Mouse (Mus musculus): ENCODE data around the gene Smyd3. TPM values are rescaled to one million over a fixed set of nuclear protein-coding genes. Genes with fewer than 3 reads are reported as not detected.

The Smyd3 gene
- polyA plus RNA-seq, 1 experiment = 3.0 TPM

DNA sequence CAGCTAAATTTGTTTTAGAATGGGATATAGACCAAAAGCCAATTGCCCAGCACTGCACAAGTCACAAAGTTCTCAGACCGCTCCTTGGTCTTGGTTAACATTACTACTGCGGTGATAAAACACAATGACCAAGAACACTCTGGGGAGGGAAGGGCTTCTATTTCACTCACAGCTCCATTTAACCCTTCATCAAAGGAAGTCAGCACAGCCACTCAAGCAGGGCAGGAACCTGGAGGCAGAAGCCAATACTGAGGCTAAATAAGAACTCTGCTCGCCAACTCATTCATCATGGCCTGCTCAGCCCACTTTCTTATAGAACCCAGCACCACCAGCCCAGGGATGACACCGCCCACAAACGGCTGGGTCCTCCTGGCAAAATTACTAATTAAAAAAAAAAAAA is 29.3 kb downstream of the Smyd3 start:
- Histone ChIP-seq H3K27ac (replicated peaks; ENCODE audit: low read depth, low read length) (no peak overlapping the region), H3K4me1 (ENCODE audit: control insufficient read depth, insufficient read depth, insufficient read length, low read length) (peaks cover 7% of the 10 kb centered on the region; the same call in 1 of the 2 replicates), H3K4me3 (ENCODE audit: insufficient read depth, low read depth, low read length) (no peak overlapping the region)

GRCm38 (mm10) chr1:179487990-179488389 is 29.9 kb downstream of the Smyd3 start:
- no peak overlapping the region for H3K27ac ChIP-seq (replicated peaks; ENCODE audit: low read depth, low read length)

GRCm38 (mm10) chr1:179487238-179487637 is 30.6 kb downstream of the Smyd3 start:
- Histone ChIP-seq H3K4me1 (ENCODE audit: control insufficient read depth, insufficient read depth, insufficient read length, low read length) (peaks cover 7% of the 10 kb centered on the region; the same call in 1 of the 2 replicates), H3K4me3 (ENCODE audit: insufficient read depth, low read depth, low read length) (no peak overlapping the region), H3K27ac (replicated peaks; ENCODE audit: low read depth, low read length) (no peak overlapping the region)

More at GRCm38 (mm10) chr1:179487990-179488389, 29.9 kb downstream of the Smyd3 start:
- no peak overlapping the region for H3K4me3 ChIP-seq (ENCODE audit: insufficient read depth, low read depth, low read length)
- peaks cover 7% of the 10 kb centered on the region; the same call in 1 of the 2 replicates for H3K4me1 ChIP-seq (ENCODE audit: control insufficient read depth, insufficient read depth, insufficient read length, low read length)

DNA sequence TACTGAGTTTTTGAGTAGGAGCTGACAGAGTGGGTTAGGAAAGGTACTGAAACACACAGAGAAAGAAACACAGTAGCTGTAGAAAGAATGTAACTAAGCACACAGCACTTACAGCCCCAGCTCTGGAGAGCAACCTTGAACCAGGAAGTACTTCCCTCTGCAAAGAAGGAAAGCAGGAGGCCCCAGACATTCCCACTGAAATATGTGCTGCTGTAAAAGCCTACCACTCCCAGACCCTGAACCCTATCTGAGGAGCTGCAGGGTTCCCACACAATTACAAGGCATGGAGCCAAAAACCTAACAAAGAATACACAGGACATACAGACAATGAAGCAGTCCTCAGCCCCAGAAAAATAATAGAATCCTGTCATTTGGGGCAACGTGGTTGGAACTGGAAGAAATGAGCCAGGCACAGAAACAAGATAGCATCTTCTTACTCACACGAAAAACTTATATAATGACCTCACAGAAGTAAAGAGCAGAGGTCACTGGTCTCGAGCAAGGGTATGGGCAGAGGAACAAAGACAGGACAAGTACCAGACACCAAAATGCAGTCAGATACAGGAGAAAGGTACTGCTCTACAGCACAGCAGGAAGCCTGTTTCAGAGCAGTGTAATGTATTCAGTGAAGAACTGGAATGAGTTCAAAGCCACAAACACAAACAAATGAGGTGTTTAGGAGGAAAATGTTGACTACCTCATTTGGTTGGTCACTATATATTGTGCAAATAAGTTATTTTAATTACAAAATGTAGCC is 31.9 kb downstream of the Smyd3 start:
- Histone ChIP-seq H3K4me1 (ENCODE audit: control insufficient read depth, insufficient read depth, insufficient read length, low read length) (peaks cover 7% of the 10 kb centered on the region; the same call in 1 of the 2 replicates), H3K4me3 (ENCODE audit: insufficient read depth, low read depth, low read length) (no peak overlapping the region), H3K27ac (replicated peaks; ENCODE audit: low read depth, low read length) (no peak overlapping the region)

DNA sequence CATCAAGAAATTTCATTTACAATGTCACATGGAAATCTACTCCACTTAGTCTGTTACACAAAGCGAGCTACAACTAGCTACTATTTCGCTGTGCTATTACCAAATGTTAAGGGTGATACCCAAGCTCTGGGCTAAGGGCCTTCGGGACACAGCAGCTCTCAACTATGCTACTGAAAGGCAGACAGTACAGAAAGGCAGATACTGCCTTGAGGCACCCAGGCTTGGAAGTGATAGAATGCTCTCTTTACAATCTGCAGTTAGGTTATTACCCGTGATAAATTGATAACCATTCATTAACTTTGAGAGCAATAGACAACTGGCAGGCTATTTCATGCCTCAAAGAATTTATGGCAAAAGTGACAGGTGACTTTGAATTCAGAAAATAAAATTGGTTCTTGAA is 37.0 kb downstream of the Smyd3 start:
- H3K27ac ChIP-seq (replicated peaks; ENCODE audit: low read depth, low read length) = no peak overlapping the region
- no peak overlapping the region for H3K4me3 ChIP-seq (ENCODE audit: insufficient read depth, low read depth, low read length)
- no peaks in the 10 kb centered on the region for H3K4me1 ChIP-seq (ENCODE audit: control insufficient read depth, insufficient read depth, insufficient read length, low read length)

DNA sequence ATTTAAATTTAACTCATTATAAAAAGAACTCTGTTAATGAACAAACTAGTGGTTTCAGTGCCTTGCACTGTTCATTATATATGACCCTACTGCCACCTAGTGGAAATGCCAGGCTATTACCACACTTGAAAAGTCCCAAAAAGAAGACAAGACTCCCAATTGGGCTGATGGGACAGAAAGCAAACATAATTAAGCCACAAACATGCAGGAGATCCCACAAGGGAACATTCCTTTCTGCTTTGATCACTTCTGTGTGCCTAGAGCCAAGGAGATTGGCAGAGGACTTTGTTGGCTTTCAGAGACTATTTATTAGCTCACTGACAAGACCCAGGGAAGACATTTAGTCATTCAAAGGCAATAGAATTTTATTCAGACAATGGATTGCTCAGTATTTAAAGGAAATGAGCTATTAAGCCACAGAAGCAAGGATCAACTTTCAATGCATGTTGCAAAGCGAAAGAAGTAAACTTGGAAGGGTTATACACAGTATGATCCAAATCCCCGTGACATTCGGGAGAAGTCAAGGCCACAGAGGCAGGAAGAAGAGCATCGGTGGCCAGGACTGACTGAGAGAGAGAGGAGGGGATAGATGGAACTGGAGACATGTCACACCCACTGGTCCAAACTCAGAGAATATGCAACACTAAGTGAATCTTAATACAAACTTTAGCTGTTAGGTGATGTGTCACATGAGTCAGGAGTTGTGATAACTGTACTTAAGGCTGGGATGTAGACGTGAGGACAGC is 40.5 kb downstream of the Smyd3 start:
- no peaks in the 10 kb centered on the region for H3K4me1 ChIP-seq (ENCODE audit: control insufficient read depth, insufficient read depth, insufficient read length, low read length)
- H3K27ac ChIP-seq (replicated peaks; ENCODE audit: low read depth, low read length) = no peak overlapping the region
- H3K4me3 ChIP-seq (ENCODE audit: insufficient read depth, low read depth, low read length) = no peak overlapping the region

GRCm38 (mm10) chr1:179476461-179477156 is 41.2 kb downstream of the Smyd3 start:
- Histone ChIP-seq H3K27ac (replicated peaks; ENCODE audit: low read depth, low read length) (no peak overlapping the region), H3K4me3 (ENCODE audit: insufficient read depth, low read depth, low read length) (no peak overlapping the region), H3K4me1 (ENCODE audit: control insufficient read depth, insufficient read depth, insufficient read length, low read length) (no peaks in the 10 kb centered on the region)

GRCm38 (mm10) chr1:179474776-179475175 is 43.1 kb downstream of the Smyd3 start:
- no peak overlapping the region for H3K4me3 ChIP-seq (ENCODE audit: insufficient read depth, low read depth, low read length)
- H3K27ac ChIP-seq (replicated peaks; ENCODE audit: low read depth, low read length) = no peak overlapping the region

GRCm38 (mm10) chr1:179473920-179474643 is 43.8 kb downstream of the Smyd3 start:
- no peak overlapping the region for H3K4me3 ChIP-seq (ENCODE audit: insufficient read depth, low read depth, low read length)
- H3K4me1 ChIP-seq (ENCODE audit: control insufficient read depth, insufficient read depth, insufficient read length, low read length) = no peaks in the 10 kb centered on the region
- no peak overlapping the region for H3K27ac ChIP-seq (replicated peaks; ENCODE audit: low read depth, low read length)

More at GRCm38 (mm10) chr1:179474776-179475175, 43.1 kb downstream of the Smyd3 start:
- no peaks in the 10 kb centered on the region for H3K4me1 ChIP-seq (ENCODE audit: control insufficient read depth, insufficient read depth, insufficient read length, low read length)

DNA sequence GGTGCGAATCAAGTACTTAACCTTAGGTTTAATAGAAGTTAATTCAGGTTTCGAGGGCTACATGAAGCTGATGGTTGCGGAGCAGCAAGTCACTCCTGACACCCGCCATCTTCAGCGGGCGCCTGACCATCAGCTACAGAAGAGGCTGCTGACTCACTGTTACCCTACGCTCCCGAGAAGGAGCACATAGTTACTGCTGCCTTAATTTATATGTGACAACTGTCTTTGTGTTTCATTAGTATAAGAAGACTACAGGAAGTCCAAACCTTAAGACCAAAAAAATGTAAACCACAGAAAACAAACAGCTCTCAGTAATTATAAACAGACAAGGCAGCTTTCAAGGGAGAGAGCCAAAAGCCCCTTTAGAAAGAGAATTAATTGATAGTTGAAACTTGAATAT is 49.9 kb downstream of the Smyd3 start:
- Histone ChIP-seq H3K4me1 (ENCODE audit: control insufficient read depth, insufficient read depth, insufficient read length, low read length) (no peaks in the 10 kb centered on the region), H3K4me3 (ENCODE audit: insufficient read depth, low read depth, low read length) (no peak overlapping the region)

GRCm38 (mm10) chr1:179462376-179462775 is 55.5 kb downstream of the Smyd3 start:
- Histone ChIP-seq H3K4me1 (ENCODE audit: control insufficient read depth, insufficient read depth, insufficient read length, low read length) (no peaks in the 10 kb centered on the region), H3K27ac (replicated peaks; ENCODE audit: low read depth, low read length) (no peak overlapping the region), H3K4me3 (ENCODE audit: insufficient read depth, low read depth, low read length) (no peak overlapping the region)

More for the DNA sequence above, 49.9 kb downstream of the Smyd3 start:
- H3K27ac ChIP-seq (replicated peaks; ENCODE audit: low read depth, low read length) = no peak overlapping the region

GRCm38 (mm10) chr1:179461019-179461814 is 56.6 kb downstream of the Smyd3 start:
- no peak overlapping the region for H3K27ac ChIP-seq (replicated peaks; ENCODE audit: low read depth, low read length)
- no peaks in the 10 kb centered on the region for H3K4me1 ChIP-seq (ENCODE audit: control insufficient read depth, insufficient read depth, insufficient read length, low read length)
- no peak overlapping the region for H3K4me3 ChIP-seq (ENCODE audit: insufficient read depth, low read depth, low read length)

GRCm38 (mm10) chr1:179458987-179459368 is 58.9 kb downstream of the Smyd3 start:
- Histone ChIP-seq H3K4me3 (ENCODE audit: insufficient read depth, low read depth, low read length) (no peak overlapping the region), H3K4me1 (ENCODE audit: control insufficient read depth, insufficient read depth, insufficient read length, low read length) (no peaks in the 10 kb centered on the region), H3K27ac (replicated peaks; ENCODE audit: low read depth, low read length) (no peak overlapping the region)

Measured in brown adipose tissue, adult 24 weeks (tissue).